Mouse (Mus musculus): ENCODE results near the gene Slc8b1. TPM values are rescaled to one million over a fixed set of nuclear protein-coding genes. Genes with fewer than 3 reads are reported as not detected.
A peak's percentile ranks its signal among the peaks of the same experiment; 100 is the strongest.

Slc8b1 gene
- polyA plus RNA-seq, 1 experiment from 2014 or later = 2.7 TPM

GRCm38 (mm10) chr5:120476296-120476695 lies 34.7 kb upstream of the Slc8b1 start, which contains the start of gene Sds:
Gene Sds, plus strand, starts transcription at chr5:120476526.
- peaks cover 6% of the 10 kb centered on the region; the same call in 1 of the 2 replicates for H3K4me1 ChIP-seq (replicated peaks)
- no peak for ATAC-seq (replicated peaks; ENCODE audit: insufficient number of reproducible peaks, insufficient read depth, low FRiP score, low read depth)
- H3K9ac ChIP-seq = no peak within 1 kb of the TSS
- H3K36me3 ChIP-seq = no peaks in the 10 kb centered on the region
- peaks cover 4% of the 10 kb centered on the region; the same call in 1 of the 2 replicates for H3K27me3 ChIP-seq
- H3K4me3 ChIP-seq = no peak within 1 kb of the TSS
- WGBS = 12% methylated on average over 13 of the region's 13 CpGs
- peak within 1 kb of the TSS; percentile 28 for H3K4me2 ChIP-seq
- H3K27ac ChIP-seq = no peak within 1 kb of the TSS
- H3K9me3 ChIP-seq (replicated peaks) = no peaks in the 10 kb centered on the region

- H3K9ac ChIP-seq = no peak overlapping the region
- H3K4me1 ChIP-seq (replicated peaks) = peaks cover 6% of the 10 kb centered on the region; the same call in 1 of the 2 replicates
- H3K36me3 ChIP-seq = no peaks in the 10 kb centered on the region
- no peak overlapping the region for H3K4me3 ChIP-seq
- no peak overlapping the region for H3K4me2 ChIP-seq
- no peak overlapping the region for H3K27ac ChIP-seq
- no peak for ATAC-seq (replicated peaks; ENCODE audit: insufficient number of reproducible peaks, insufficient read depth, low FRiP score, low read depth)
- H3K9me3 ChIP-seq (replicated peaks) = no peaks in the 10 kb centered on the region
- peaks cover 4% of the 10 kb centered on the region; the same call in 1 of the 2 replicates for H3K27me3 ChIP-seq
- WGBS = 86% methylated on average over 5 of the region's 5 CpGs
Observed at GRCm38 (mm10) chr5:120477993-120478392, 33.0 kb upstream of the Slc8b1 start.

GRCm38 (mm10) chr5:120479538-120479937 lies 31.4 kb upstream of the Slc8b1 start:
- ATAC-seq (replicated peaks; ENCODE audit: insufficient number of reproducible peaks, insufficient read depth, low FRiP score, low read depth) = no peak
- H3K27me3 ChIP-seq = peaks cover 4% of the 10 kb centered on the region; the same call in 1 of the 2 replicates
- H3K4me2 ChIP-seq = no peak overlapping the region
- H3K4me3 ChIP-seq = no peak overlapping the region
- no peaks in the 10 kb centered on the region for H3K36me3 ChIP-seq
- 61% methylated on average over 4 of the region's 4 CpGs for WGBS
- peaks cover 8% of the 10 kb centered on the region; the same call in 1 of the 2 replicates for H3K4me1 ChIP-seq (replicated peaks)
- no peaks in the 10 kb centered on the region for H3K9me3 ChIP-seq (replicated peaks)
- H3K9ac ChIP-seq = no peak overlapping the region
- no peak overlapping the region for H3K27ac ChIP-seq

GRCm38 (mm10) chr5:120481205-120481604 lies 29.8 kb upstream of the Slc8b1 start:
- Histone ChIP-seq H3K4me1 (replicated peaks) (peaks cover 6% of the 10 kb centered on the region; the same call in 1 of the 2 replicates), H3K9me3 (replicated peaks) (no peaks in the 10 kb centered on the region), H3K4me2 (no peak overlapping the region), H3K4me3 (no peak overlapping the region), H3K36me3 (peaks cover 12% of the 10 kb centered on the region), H3K27me3 (peaks cover 4% of the 10 kb centered on the region; the same call in 1 of the 2 replicates), H3K27ac (no peak overlapping the region), H3K9ac (no peak overlapping the region)
- no peak for ATAC-seq (replicated peaks; ENCODE audit: insufficient number of reproducible peaks, insufficient read depth, low FRiP score, low read depth)
- WGBS = 67% methylated on average over 9 of the region's 9 CpGs

GRCm38 (mm10) chr5:120483399-120483798 lies 27.6 kb upstream of the Slc8b1 start:
- Histone ChIP-seq H3K27me3 (no peaks in the 10 kb centered on the region), H3K4me3 (no peak overlapping the region), H3K4me1 (replicated peaks) (0 out of 2 replicates have a peak, but pooled peaks cover 2% of the 10 kb centered on the region), H3K9me3 (replicated peaks) (no peaks in the 10 kb centered on the region), H3K27ac (no peak overlapping the region), H3K9ac (no peak overlapping the region), H3K36me3 (peaks cover 21% of the 10 kb centered on the region), H3K4me2 (no peak overlapping the region)
- ATAC-seq (replicated peaks; ENCODE audit: insufficient number of reproducible peaks, insufficient read depth, low FRiP score, low read depth) = no peak
- WGBS = 76% methylated on average over 19 of the region's 19 CpGs

- WGBS = 76% methylated on average over 8 of the region's 8 CpGs
- Histone ChIP-seq H3K27ac (no peak overlapping the region), H3K36me3 (peaks cover 27% of the 10 kb centered on the region), H3K4me1 (replicated peaks) (peaks cover 14% of the 10 kb centered on the region), H3K4me3 (no peak overlapping the region), H3K9me3 (replicated peaks) (no peaks in the 10 kb centered on the region), H3K9ac (no peak overlapping the region), H3K27me3 (no peaks in the 10 kb centered on the region), H3K4me2 (no peak overlapping the region)
- ATAC-seq (replicated peaks; ENCODE audit: insufficient number of reproducible peaks, insufficient read depth, low FRiP score, low read depth) = no peak
Observed at GRCm38 (mm10) chr5:120487844-120488243, 23.1 kb upstream of the Slc8b1 start.

GRCm38 (mm10) chr5:120490679-120491192 lies 20.2 kb upstream of the Slc8b1 start:
- H3K27ac ChIP-seq = peak overlapping the region; percentile 73
- no peaks in the 10 kb centered on the region for H3K27me3 ChIP-seq
- WGBS = 51% methylated on average over 8 of the region's 8 CpGs
- peak; percentile 34 for ATAC-seq (replicated peaks; ENCODE audit: insufficient number of reproducible peaks, insufficient read depth, low FRiP score, low read depth)
- no peaks in the 10 kb centered on the region for H3K9me3 ChIP-seq (replicated peaks)
- no peak overlapping the region for H3K4me3 ChIP-seq
- H3K36me3 ChIP-seq = peaks cover 19% of the 10 kb centered on the region; the same call in 1 of the 2 replicates
- no peak overlapping the region for H3K9ac ChIP-seq
- H3K4me1 ChIP-seq (replicated peaks) = peaks cover 12% of the 10 kb centered on the region
- H3K4me2 ChIP-seq = peak overlapping the region; percentile 1; the same call in 1 of the 2 replicates

- H3K4me2 ChIP-seq = no peak overlapping the region
- H3K9ac ChIP-seq = no peak overlapping the region
- H3K4me3 ChIP-seq = no peak overlapping the region
- 68% methylated on average over 11 of the region's 11 CpGs for WGBS
- H3K27ac ChIP-seq = no peak overlapping the region
- peaks cover 14% of the 10 kb centered on the region; the same call in 1 of the 2 replicates for H3K36me3 ChIP-seq
- peaks cover 12% of the 10 kb centered on the region for H3K4me1 ChIP-seq (replicated peaks)
- no peak for ATAC-seq (replicated peaks; ENCODE audit: insufficient number of reproducible peaks, insufficient read depth, low FRiP score, low read depth)
- no peaks in the 10 kb centered on the region for H3K9me3 ChIP-seq (replicated peaks)
- no peaks in the 10 kb centered on the region for H3K27me3 ChIP-seq
Observed at GRCm38 (mm10) chr5:120492437-120492836, 18.5 kb upstream of the Slc8b1 start.

- peaks cover 9% of the 10 kb centered on the region; the same call in 1 of the 2 replicates for H3K36me3 ChIP-seq
- peaks cover 12% of the 10 kb centered on the region for H3K4me1 ChIP-seq (replicated peaks)
- H3K27me3 ChIP-seq = no peaks in the 10 kb centered on the region
- no peak overlapping the region for H3K4me2 ChIP-seq
- H3K27ac ChIP-seq = no peak overlapping the region
- no peak for ATAC-seq (replicated peaks; ENCODE audit: insufficient number of reproducible peaks, insufficient read depth, low FRiP score, low read depth)
- WGBS = 91% methylated on average over 6 of the region's 6 CpGs
- no peak overlapping the region for H3K4me3 ChIP-seq
- no peak overlapping the region for H3K9ac ChIP-seq
- no peaks in the 10 kb centered on the region for H3K9me3 ChIP-seq (replicated peaks)
Observed at GRCm38 (mm10) chr5:120493440-120493839, 17.5 kb upstream of the Slc8b1 start.

- Histone ChIP-seq H3K27me3 (no peaks in the 10 kb centered on the region), H3K4me1 (replicated peaks) (peaks cover 12% of the 10 kb centered on the region), H3K36me3 (peaks cover 5% of the 10 kb centered on the region; the same call in 1 of the 2 replicates), H3K4me2 (no peak overlapping the region), H3K9ac (no peak overlapping the region), H3K27ac (no peak overlapping the region), H3K4me3 (no peak overlapping the region), H3K9me3 (replicated peaks) (no peaks in the 10 kb centered on the region)
- ATAC-seq (replicated peaks; ENCODE audit: insufficient number of reproducible peaks, insufficient read depth, low FRiP score, low read depth) = no peak
- 80% methylated on average over 9 of the region's 9 CpGs for WGBS
Observed at GRCm38 (mm10) chr5:120493873-120494395, 17.0 kb upstream of the Slc8b1 start.

- H3K9ac ChIP-seq = no peak overlapping the region
- WGBS = 55% methylated on average over 10 of the region's 10 CpGs
- H3K4me1 ChIP-seq (replicated peaks) = peaks cover 12% of the 10 kb centered on the region
- no peak for ATAC-seq (replicated peaks; ENCODE audit: insufficient number of reproducible peaks, insufficient read depth, low FRiP score, low read depth)
- H3K36me3 ChIP-seq = peaks cover 4% of the 10 kb centered on the region; the same call in 1 of the 2 replicates
- no peak overlapping the region for H3K27ac ChIP-seq
- H3K4me2 ChIP-seq = no peak overlapping the region
- no peaks in the 10 kb centered on the region for H3K9me3 ChIP-seq (replicated peaks)
- H3K4me3 ChIP-seq = no peak overlapping the region
- H3K27me3 ChIP-seq = no peaks in the 10 kb centered on the region
Observed at GRCm38 (mm10) chr5:120495064-120495702, 15.8 kb upstream of the Slc8b1 start.
